Mouse (Mus musculus): ENCODE results near the gene Anxa5. TPM values are rescaled to one million over a fixed set of nuclear protein-coding genes. Genes with fewer than 3 reads are reported as not detected.

The Anxa5 gene
- polyA plus RNA-seq, 1 experiment, result not detected

DNA sequence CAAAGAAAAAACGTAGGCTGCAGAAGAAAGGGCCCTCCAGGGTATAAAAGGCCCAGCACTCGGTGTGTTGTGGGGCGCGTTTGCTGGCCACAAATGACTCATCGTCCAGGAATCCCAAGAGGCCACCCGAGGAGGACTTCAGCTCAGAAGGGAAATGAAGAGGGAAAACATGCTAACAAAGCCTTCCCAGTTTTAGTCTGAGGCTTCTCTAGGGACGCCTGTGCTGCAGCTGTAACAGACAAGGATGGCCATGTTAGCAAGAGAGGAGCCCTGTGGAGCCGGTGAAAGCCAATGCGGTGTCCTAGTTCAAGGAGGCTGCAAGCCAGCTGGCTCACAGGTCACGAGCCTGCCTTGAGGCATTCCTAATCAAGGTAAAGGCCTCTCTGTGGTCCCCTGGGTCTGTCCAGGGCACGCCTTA lies 6.1 kb upstream of the Anxa5 start:
- no peak overlapping the region; the same call in 1 of the 2 replicates for H3K27ac ChIP-seq (ENCODE audit: insufficient read depth, low read depth, low read length)
- WGBS, result 39% methylated on average over 11 of the region's 11 CpGs

DNA sequence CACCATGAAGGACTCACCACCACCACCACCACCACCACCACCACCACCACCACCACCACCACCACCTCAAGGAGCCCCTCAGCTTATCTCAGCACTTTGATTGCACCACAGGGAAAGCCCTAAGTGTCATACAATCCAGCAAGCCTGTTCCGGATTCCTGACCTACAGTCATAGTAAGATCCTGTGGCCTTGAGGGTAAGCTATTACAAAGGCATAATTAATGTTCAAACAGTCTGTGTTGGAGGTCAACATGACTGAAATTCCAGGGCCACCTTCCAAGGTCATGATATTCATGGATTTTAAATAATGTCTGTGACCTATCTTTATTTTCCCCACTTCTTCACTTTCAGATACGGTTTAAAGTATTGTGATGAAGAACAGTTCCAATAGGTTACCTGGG lies 4.8 kb upstream of the Anxa5 start:
- Histone ChIP-seq H3K4me3 (ENCODE audit: insufficient read depth, low read depth, low read length) (no peak overlapping the region), H3K27ac (ENCODE audit: insufficient read depth, low read depth, low read length) (no peak overlapping the region), H3K4me1 (ENCODE audit: control insufficient read depth, insufficient read depth, low read length) (peaks cover 10% of the 10 kb centered on the region; the same call in 1 of the 2 replicates)
- TF ChIP-seq CTCF (IDR thresholded peaks at IDR 0.05; ENCODE audit: insufficient read depth, low read depth, low read length) (no peak), POLR2A (IDR thresholded peaks at IDR 0.05; ENCODE audit: insufficient read depth, low read depth, low read length) (no peak)
- WGBS, result 95% methylated on average over 2 of the region's 2 CpGs

More for the DNA sequence above, 6.1 kb upstream of the Anxa5 start:
- Histone ChIP-seq H3K4me3 (ENCODE audit: insufficient read depth, low read depth, low read length) (no peak overlapping the region), H3K4me1 (ENCODE audit: control insufficient read depth, insufficient read depth, low read length) (peaks cover 7% of the 10 kb centered on the region; the same call in 1 of the 2 replicates)
- TF ChIP-seq POLR2A (IDR thresholded peaks at IDR 0.05; ENCODE audit: insufficient read depth, low read depth, low read length) (no peak), CTCF (IDR thresholded peaks at IDR 0.05; ENCODE audit: insufficient read depth, low read depth, low read length) (no peak)

DNA sequence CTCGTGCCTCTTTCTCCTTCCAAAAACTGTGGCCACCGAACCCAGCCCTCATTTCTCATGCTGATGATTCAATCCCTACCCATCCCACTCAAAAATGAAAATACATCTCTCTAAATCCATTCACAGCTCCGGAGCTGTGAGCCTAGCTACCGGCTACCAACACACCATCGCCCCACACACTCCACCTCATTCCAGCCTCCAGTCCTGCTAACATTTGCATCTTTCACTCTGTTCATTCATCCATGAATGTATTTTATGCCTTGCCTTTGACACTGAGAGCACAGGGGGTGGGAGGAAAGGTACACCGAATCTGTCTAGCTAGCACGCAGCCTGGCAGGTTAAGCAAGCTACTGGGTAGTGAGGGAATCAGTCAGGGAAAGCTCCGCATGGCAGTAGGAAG lies 3.1 kb upstream of the Anxa5 start:
- Histone ChIP-seq H3K4me1 (ENCODE audit: control insufficient read depth, insufficient read depth, low read length) (peaks cover 13% of the 10 kb centered on the region; the same call in 1 of the 2 replicates), H3K27ac (ENCODE audit: insufficient read depth, low read depth, low read length) (no peak overlapping the region), H3K4me3 (ENCODE audit: insufficient read depth, low read depth, low read length) (no peak overlapping the region)
- WGBS, result 65% methylated on average over 8 of the region's 8 CpGs
- no peak for TF ChIP-seq POLR2A (IDR thresholded peaks at IDR 0.05; ENCODE audit: insufficient read depth, low read depth, low read length)
- no peak for TF ChIP-seq CTCF (IDR thresholded peaks at IDR 0.05; ENCODE audit: insufficient read depth, low read depth, low read length)

DNA sequence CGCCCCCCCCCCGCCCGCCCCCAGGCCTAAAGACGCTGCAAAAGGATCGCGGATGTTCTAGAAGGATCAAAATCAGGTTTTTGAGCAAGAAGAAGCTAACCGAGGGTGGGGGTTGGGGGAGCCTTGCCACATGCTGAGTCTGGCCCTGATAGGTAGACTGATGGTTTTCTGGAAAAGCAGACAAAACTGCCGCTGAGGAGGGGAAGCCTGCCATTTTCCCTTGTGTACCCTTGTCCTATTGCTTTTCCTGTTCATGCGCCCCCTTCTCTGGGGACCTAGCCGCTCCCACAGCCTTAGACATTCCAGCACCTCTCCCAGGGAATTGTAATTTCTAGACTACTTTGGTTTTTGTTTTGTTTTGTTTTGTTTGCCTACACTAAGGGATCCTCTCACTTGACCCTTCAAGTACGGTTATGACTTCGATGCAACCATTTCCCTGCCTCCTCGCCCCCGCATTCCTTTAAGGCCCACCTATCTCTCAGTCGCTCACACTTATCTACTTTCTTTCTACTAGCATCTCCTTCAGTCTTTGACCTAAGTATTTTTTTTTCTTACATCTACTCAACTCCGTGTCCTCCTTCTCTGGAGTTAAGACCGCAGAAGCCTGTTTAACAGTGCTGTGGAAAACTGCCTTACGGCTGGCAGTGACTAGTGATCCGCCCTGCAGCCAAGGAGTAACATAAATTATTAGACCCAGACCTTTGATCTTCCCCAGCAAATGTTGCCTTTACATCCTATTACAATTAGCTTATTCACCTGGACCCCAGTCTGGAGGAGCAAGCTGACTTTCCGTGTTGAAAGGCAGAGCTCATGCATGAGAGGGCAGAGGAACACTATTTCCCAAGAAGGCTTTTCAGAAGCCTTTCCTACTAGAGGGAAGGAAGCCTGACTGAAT lies 814 bp upstream of the Anxa5 start:
- H3K27ac ChIP-seq (ENCODE audit: insufficient read depth, low read depth, low read length), result no peak overlapping the region
- peaks cover 9% of the 10 kb centered on the region; the same call in 1 of the 2 replicates for H3K4me1 ChIP-seq (ENCODE audit: control insufficient read depth, insufficient read depth, low read length)
- no peak overlapping the region for H3K4me3 ChIP-seq (ENCODE audit: insufficient read depth, low read depth, low read length)
- no peak for TF ChIP-seq POLR2A (IDR thresholded peaks at IDR 0.05; ENCODE audit: insufficient read depth, low read depth, low read length)
- TF ChIP-seq CTCF (IDR thresholded peaks at IDR 0.05; ENCODE audit: insufficient read depth, low read depth, low read length), result no peak
- 53% methylated on average over 20 of the region's 20 CpGs for WGBS

DNA sequence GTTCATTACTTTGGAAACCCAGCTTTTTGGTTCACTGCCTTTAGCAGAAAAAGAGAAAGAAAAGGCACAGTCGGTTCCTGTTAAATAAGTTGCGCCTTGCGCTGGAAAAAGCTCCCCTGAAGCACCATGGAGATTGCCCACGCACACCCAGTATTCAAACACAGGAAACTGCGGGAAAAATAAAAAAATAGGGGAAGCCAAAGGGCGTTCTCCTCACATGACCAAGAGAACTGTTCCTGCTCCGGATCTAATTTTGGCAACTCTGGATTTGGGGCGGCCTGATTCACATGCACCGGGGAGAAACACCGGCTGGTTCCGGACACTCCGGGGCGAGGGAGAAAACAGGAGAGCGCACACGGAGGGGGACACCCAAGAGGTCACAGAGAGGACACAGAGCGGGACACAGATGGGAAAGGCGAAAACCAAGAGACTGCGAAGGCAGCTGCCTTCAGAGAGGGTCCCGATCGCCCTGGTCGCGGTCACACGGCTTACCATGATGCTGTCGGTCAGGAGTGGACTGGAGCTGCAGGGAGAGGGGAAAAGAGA lies 683 bp downstream of the Anxa5 start:
- Histone ChIP-seq H3K27ac (ENCODE audit: insufficient read depth, low read depth, low read length) (peak overlapping the region; percentile 27; the same call in 1 of the 2 replicates), H3K4me1 (ENCODE audit: control insufficient read depth, insufficient read depth, low read length) (peaks cover 9% of the 10 kb centered on the region; the same call in 1 of the 2 replicates), H3K4me3 (ENCODE audit: insufficient read depth, low read depth, low read length) (peak overlapping the region; percentile 54)
- WGBS, result under 1% methylated on average over 24 of the region's 24 CpGs
- TF ChIP-seq POLR2A (IDR thresholded peaks at IDR 0.05; ENCODE audit: insufficient read depth, low read depth, low read length), result no peak
- TF ChIP-seq CTCF (IDR thresholded peaks at IDR 0.05; ENCODE audit: insufficient read depth, low read depth, low read length), result no peak

DNA sequence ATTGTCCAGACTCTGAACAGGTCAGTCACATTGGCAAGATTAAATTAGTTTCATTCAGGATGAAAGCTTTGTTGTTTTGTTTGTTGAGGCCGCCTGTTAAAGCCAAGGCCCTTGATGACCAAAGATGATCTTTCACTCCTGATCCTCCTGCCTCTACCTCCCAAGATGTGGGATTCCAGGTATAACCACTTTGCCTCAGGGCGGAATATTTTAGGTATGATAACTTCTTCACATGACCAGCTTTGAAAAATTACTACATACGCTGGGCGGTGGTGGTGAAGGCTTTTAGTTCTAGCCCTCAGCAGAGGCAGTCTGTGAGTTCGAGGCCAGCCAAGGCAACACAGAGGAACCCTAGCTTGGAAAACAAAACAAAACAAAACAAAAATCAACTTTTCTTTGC lies 1.3 kb downstream of the Anxa5 start:
- TF ChIP-seq CTCF (IDR thresholded peaks at IDR 0.05; ENCODE audit: insufficient read depth, low read depth, low read length) (no peak), POLR2A (IDR thresholded peaks at IDR 0.05; ENCODE audit: insufficient read depth, low read depth, low read length) (no peak)
- WGBS, result 76% methylated on average over 5 of the region's 5 CpGs
- Histone ChIP-seq H3K4me3 (ENCODE audit: insufficient read depth, low read depth, low read length) (no peak overlapping the region), H3K27ac (ENCODE audit: insufficient read depth, low read depth, low read length) (0 out of 2 replicates have a peak overlapping the region, but pooled peaks have one; percentile 21), H3K4me1 (ENCODE audit: control insufficient read depth, insufficient read depth, low read length) (peaks cover 9% of the 10 kb centered on the region; the same call in 1 of the 2 replicates)

DNA sequence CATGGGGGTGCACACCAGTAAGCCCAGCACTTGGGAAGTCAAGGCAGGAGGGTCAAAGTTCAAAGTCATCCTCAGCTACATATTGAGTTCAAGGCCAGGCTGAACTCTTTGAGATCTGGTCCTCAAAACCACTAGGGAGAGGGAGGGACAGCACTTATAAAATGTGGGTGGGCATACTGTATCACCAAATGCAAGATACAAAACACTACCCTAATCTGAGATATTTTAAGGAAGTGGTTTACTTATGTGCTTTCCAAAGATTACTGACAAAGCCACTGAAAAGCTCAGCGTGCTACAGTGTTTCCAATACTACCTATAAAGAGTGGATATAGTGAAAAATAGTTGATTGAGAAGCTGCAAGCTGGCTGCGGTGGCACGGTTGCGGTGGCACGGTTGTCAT lies 2.5 kb downstream of the Anxa5 start:
- no peak overlapping the region for H3K27ac ChIP-seq (ENCODE audit: insufficient read depth, low read depth, low read length)
- no peak overlapping the region for H3K4me3 ChIP-seq (ENCODE audit: insufficient read depth, low read depth, low read length)
- peaks cover 12% of the 10 kb centered on the region for H3K4me1 ChIP-seq (ENCODE audit: control insufficient read depth, insufficient read depth, low read length)
- TF ChIP-seq POLR2A (IDR thresholded peaks at IDR 0.05; ENCODE audit: insufficient read depth, low read depth, low read length) (no peak), CTCF (IDR thresholded peaks at IDR 0.05; ENCODE audit: insufficient read depth, low read depth, low read length) (no peak)
- WGBS, result 96% methylated on average over 5 of the region's 5 CpGs

DNA sequence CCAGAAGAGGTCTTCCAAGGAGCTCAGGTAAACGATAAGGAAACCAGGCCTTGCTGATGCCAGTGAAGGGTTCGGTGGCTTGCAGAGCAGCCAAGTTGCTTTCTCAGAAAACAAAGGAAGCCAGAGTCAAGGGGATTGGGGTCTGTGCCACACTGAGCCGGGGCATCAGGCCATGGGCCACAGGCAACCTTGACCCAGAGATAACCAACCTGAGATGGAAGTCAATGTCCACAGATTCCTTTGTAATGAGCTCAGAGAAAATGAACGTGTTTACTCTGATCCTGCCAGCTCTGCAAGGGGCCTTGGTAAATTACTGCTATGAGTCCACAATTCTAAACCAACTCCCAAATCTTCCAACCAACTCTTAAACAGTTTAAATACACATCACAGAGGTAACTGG lies 3.8 kb downstream of the Anxa5 start:
- no peak overlapping the region for H3K4me3 ChIP-seq (ENCODE audit: insufficient read depth, low read depth, low read length)
- no peak for TF ChIP-seq CTCF (IDR thresholded peaks at IDR 0.05; ENCODE audit: insufficient read depth, low read depth, low read length)
- TF ChIP-seq POLR2A (IDR thresholded peaks at IDR 0.05; ENCODE audit: insufficient read depth, low read depth, low read length), result no peak
- no peak overlapping the region for H3K27ac ChIP-seq (ENCODE audit: insufficient read depth, low read depth, low read length)
- WGBS, result 58% methylated on average over 4 of the region's 4 CpGs
- peaks cover 16% of the 10 kb centered on the region for H3K4me1 ChIP-seq (ENCODE audit: control insufficient read depth, insufficient read depth, low read length)

DNA sequence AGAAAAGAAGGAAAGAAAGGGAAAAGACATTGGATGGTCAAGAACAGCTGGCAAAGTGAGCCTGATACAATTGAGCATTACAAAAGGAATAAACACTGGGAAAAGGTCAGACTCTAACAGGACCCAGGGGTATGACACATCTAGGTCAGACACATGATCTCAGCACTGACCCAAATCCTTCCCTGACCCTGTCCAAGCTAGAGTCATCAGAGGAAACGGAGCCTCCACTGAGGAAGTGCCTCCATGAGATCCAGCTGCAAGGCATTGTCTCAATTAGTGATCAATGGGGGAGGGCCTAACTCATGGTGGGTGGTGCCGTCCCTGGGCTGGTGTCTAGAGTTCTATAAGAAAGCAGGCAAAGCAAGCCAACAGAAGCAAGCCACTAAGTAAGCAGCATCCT lies 6.8 kb downstream of the Anxa5 start:
- WGBS, result 73% methylated on average over 2 of the region's 2 CpGs
- H3K27ac ChIP-seq (ENCODE audit: insufficient read depth, low read depth, low read length), result no peak overlapping the region
- TF ChIP-seq POLR2A (IDR thresholded peaks at IDR 0.05; ENCODE audit: insufficient read depth, low read depth, low read length), result no peak
- TF ChIP-seq CTCF (IDR thresholded peaks at IDR 0.05; ENCODE audit: insufficient read depth, low read depth, low read length), result no peak
- H3K4me3 ChIP-seq (ENCODE audit: insufficient read depth, low read depth, low read length), result no peak overlapping the region
- H3K4me1 ChIP-seq (ENCODE audit: control insufficient read depth, insufficient read depth, low read length), result peaks cover 9% of the 10 kb centered on the region

Data from olfactory bulb, adult 2 months (tissue).